In the genomic region with DNA sequence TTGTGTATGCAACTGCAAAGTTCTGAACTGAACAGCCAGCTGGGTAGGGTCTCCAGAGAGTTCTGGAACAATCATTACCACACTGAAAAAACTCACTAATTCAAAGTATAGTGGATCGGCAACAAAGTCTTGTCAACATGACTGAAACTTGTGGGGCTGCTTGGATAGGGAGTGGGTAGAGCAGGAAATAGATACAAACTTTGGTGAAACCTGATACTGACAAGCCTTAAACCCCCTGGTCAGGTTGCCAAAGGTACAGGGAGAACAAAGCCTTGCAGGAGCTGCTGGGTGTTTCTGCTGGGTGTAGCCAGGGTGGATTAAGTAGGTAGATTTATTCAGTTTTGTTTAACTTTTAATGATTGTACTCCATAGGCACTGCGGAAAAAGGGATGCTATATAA, we compare ENCODE assay signal across 22 mouse cellular contexts.
DNase-seq lines count a peak whose midpoint lies in the region; ATAC-seq lines count a peak whose summit lies in the region.
"Had no signal": no experiment of that assay in that cellular context is flagged by ENCODE, and none has a peak within 500 bp of the region (broad histone marks: within the 10 kb centered on the region; RNA-seq: fewer than 3 reads in every experiment).

No protein-coding gene starts in this region.

- H3K9me3 ChIP-seq in embryonic facial prominence, embryonic 14.5 days (ENCODE audit: control insufficient read depth, low read length), result no peaks in the 10 kb centered on the region
- H3K9me3 ChIP-seq in embryonic facial prominence, embryonic 10.5 days, result no peaks in the 10 kb centered on the region
- H3K9me3 ChIP-seq in midbrain, embryonic 11.5 days (ENCODE audit: control insufficient read depth, low read length), result no peaks in the 10 kb centered on the region
- H3K9me3 ChIP-seq in midbrain, embryonic 16.5 days (replicated peaks; ENCODE audit: control insufficient read depth, low read length, poor library complexity, severe bottlenecking), result no peaks in the 10 kb centered on the region
- H3K9me3 ChIP-seq: G1E had no signal

- H3K27me3 ChIP-seq in embryonic facial prominence, embryonic 14.5 days (replicated peaks; ENCODE audit: control insufficient read depth, insufficient read depth, low read length), result no peaks in the 10 kb centered on the region
- H3K27me3 ChIP-seq in embryonic facial prominence, embryonic 10.5 days (replicated peaks; ENCODE audit: low read depth, poor library complexity, severe bottlenecking), result no peaks in the 10 kb centered on the region
- H3K27me3 ChIP-seq in midbrain, embryonic 11.5 days (ENCODE audit: control insufficient read depth, insufficient read depth, low read length), result no peaks in the 10 kb centered on the region
- H3K27me3 ChIP-seq in midbrain, embryonic 16.5 days (ENCODE audit: control insufficient read depth, insufficient read depth, low read depth, low read length), result no peaks in the 10 kb centered on the region
- H3K27me3 ChIP-seq: CH12.LX had no signal

- ATAC-seq in embryonic facial prominence, embryonic 14.5 days (ENCODE audit: low read depth), result peak; percentile 50; the same call in 1 of the 2 replicates
- ATAC-seq in midbrain, embryonic 11.5 days (ENCODE audit: low FRiP score), result no peak
- ATAC-seq in midbrain, embryonic 16.5 days, result no peak
- ATAC-seq: activated CD4-positive, CD25-positive, alpha-beta regulatory T cell, adult 4 months; CD4-positive, CD25-positive, alpha-beta regulatory T cell, adult 4 months; Patski had no signal

- no peak overlapping the region for H3K4me2 ChIP-seq in embryonic facial prominence, embryonic 14.5 days (ENCODE audit: low read depth, low read length)
- no peak overlapping the region for H3K4me2 ChIP-seq in midbrain, embryonic 11.5 days
- H3K4me2 ChIP-seq in midbrain, embryonic 16.5 days (ENCODE audit: low read length), result no peak overlapping the region

- H3K4me3 ChIP-seq in embryonic facial prominence, embryonic 14.5 days (ENCODE audit: low read depth, low read length), result no peak overlapping the region
- no peak overlapping the region for H3K4me3 ChIP-seq in embryonic facial prominence, embryonic 10.5 days
- no peak overlapping the region for H3K4me3 ChIP-seq in midbrain, embryonic 11.5 days (ENCODE audit: low read depth, low read length)
- H3K4me3 ChIP-seq in midbrain, embryonic 16.5 days (ENCODE audit: low read depth, low read length), result no peak overlapping the region

- intact Hi-C loops in heart, postnatal 25 days (cut with DNase I), result no loop called here

- no peak overlapping the region for H3K27ac ChIP-seq in embryonic facial prominence, embryonic 14.5 days (replicated peaks; ENCODE audit: low read depth, low read length)
- no peak overlapping the region for H3K27ac ChIP-seq in embryonic facial prominence, embryonic 10.5 days (replicated peaks)
- no peak overlapping the region for H3K27ac ChIP-seq in midbrain, embryonic 11.5 days (ENCODE audit: low read depth, low read length)
- H3K27ac ChIP-seq in midbrain, embryonic 16.5 days (ENCODE audit: low read length), result no peak overlapping the region

- H3K9ac ChIP-seq in embryonic facial prominence, embryonic 14.5 days (ENCODE audit: low read depth, low read length), result no peak overlapping the region
- no peak overlapping the region for H3K9ac ChIP-seq in midbrain, embryonic 11.5 days (ENCODE audit: low read length)
- H3K9ac ChIP-seq in midbrain, embryonic 16.5 days (ENCODE audit: low read depth, low read length), result no peak overlapping the region

- peaks cover 3% of the 10 kb centered on the region; the same call in 1 of the 2 replicates for H3K4me1 ChIP-seq in embryonic facial prominence, embryonic 14.5 days (ENCODE audit: control insufficient read depth, insufficient read depth, low read length)
- peaks cover 4% of the 10 kb centered on the region; the same call in 1 of the 2 replicates for H3K4me1 ChIP-seq in embryonic facial prominence, embryonic 10.5 days
- H3K4me1 ChIP-seq in midbrain, embryonic 11.5 days (ENCODE audit: control insufficient read depth, insufficient read depth, low read length), result peaks cover 2% of the 10 kb centered on the region; the same call in 1 of the 2 replicates
- peaks cover 3% of the 10 kb centered on the region; the same call in 1 of the 2 replicates for H3K4me1 ChIP-seq in midbrain, embryonic 16.5 days (ENCODE audit: control insufficient read depth, insufficient read depth, low read length)

- DNase-seq in embryonic facial prominence, embryonic 14.5 days (ENCODE audit: low spot score), result peak; percentile 64
- no peak for DNase-seq in embryonic facial prominence, embryonic 10.5 days (ENCODE audit: low spot score)
- peak; percentile 51 for DNase-seq in heart, adult 11 months
- DNase-seq in heart, postnatal 25 days (ENCODE audit: low spot score), result no peak
- peak; percentile 47 for DNase-seq in midbrain, embryonic 11.5 days (ENCODE audit: low spot score, missing footprints)
- peak; percentile 3 for DNase-seq in forelimb bud, embryonic 11.5 days (ENCODE audit: low read depth, low spot score)
- no peak for DNase-seq in left cerebral cortex, adult 11 months (ENCODE audit: low spot score)
- DNase-seq: adrenal gland, adult 2 months; adrenal gland, adult 8-10 months; adrenal gland, postnatal 10 days; adrenal gland, postnatal 14 days; adrenal gland, postnatal 25 days; adrenal gland, postnatal 36 days; B cell, adult 2 months; cerebellum, adult 11 months; cerebellum, adult 11-12 months had no signal

- WGBS in embryonic facial prominence, embryonic 14.5 days, result 49% methylated on average over 2 of the region's 2 CpGs
- 75% methylated on average over 2 of the region's 2 CpGs for WGBS in embryonic facial prominence, embryonic 10.5 days
- WGBS in midbrain, embryonic 11.5 days, result 88% methylated on average over 2 of the region's 2 CpGs
- WGBS in midbrain, embryonic 16.5 days, result 85% methylated on average over 2 of the region's 2 CpGs

- H3K36me3 ChIP-seq in embryonic facial prominence, embryonic 14.5 days (ENCODE audit: control insufficient read depth, insufficient read depth, low read length), result no peaks in the 10 kb centered on the region
- no peaks in the 10 kb centered on the region for H3K36me3 ChIP-seq in embryonic facial prominence, embryonic 10.5 days (replicated peaks)
- H3K36me3 ChIP-seq in midbrain, embryonic 11.5 days (ENCODE audit: control insufficient read depth, insufficient read depth, low read length), result no peaks in the 10 kb centered on the region
- H3K36me3 ChIP-seq in midbrain, embryonic 16.5 days (ENCODE audit: control insufficient read depth, insufficient read depth, low read length), result no peaks in the 10 kb centered on the region
- H3K36me3 ChIP-seq: G1E had no signal

Comparison
In these comparisons a context has a peak if more than half of its experiments do, and no peak if none do; other contexts are left out.
1. DNase-seq: peak in embryonic facial prominence, embryonic 14.5 days (single experiment), heart, adult 11 months (single experiment), midbrain, embryonic 11.5 days (single experiment) and forelimb bud, embryonic 11.5 days (single experiment); none in embryonic facial prominence, embryonic 10.5 days (single experiment), heart, postnatal 25 days (single experiment) and left cerebral cortex, adult 11 months (single experiment).